Mouse (Mus musculus) lung, embryonic 14.5 days (tissue): ENCODE data around the gene Uqcc2. TPM values are rescaled to one million over a fixed set of nuclear protein-coding genes. Genes with fewer than 3 reads are reported as not detected.
A peak's percentile ranks its signal among the peaks of the same experiment; 100 is the strongest.

ENCODE experiments used
- ATAC-seq: fragments of 200-750 bp; cut with Nextera tagmentation; 2 replicates; pipeline ENCODE4 v1.8.0; 2017; ENCODE audit warnings: mild to moderate bottlenecking, moderate TSS enrichment, moderate library complexity; ENCODE audit not compliant: insufficient read depth
- DNase-seq: peaks from one replicate; pipeline ENCODE4 v3.0.0-alpha.2; 2015
- H3K27ac ChIP-seq: fragments of 300-500 bp; sonication (generic); 2 replicates; pipeline ENCODE4 v1.5.1; 2014; ENCODE audit warnings: low read depth, mild to moderate bottlenecking, moderate library complexity
- H3K27me3 ChIP-seq: fragments of 300-500 bp; sonication (generic); 2 replicates; pipeline ENCODE4 v1.6.1; 2014; ENCODE audit warnings: low read length, control low read depth; ENCODE audit not compliant: insufficient read depth
- H3K36me3 ChIP-seq: fragments of 300-500 bp; sonication (generic); 2 replicates; pipeline ENCODE4 v1.6.1; 2014; ENCODE audit warnings: control low read depth; ENCODE audit not compliant: insufficient read depth
- H3K4me1 ChIP-seq: fragments of 300-500 bp; sonication (generic); 2 replicates; pipeline ENCODE4 v1.6.1; 2014; ENCODE audit warnings: antibody characterized with exemption, control low read depth; ENCODE audit not compliant: insufficient read depth
- H3K4me2 ChIP-seq: fragments of 300-500 bp; sonication (generic); 2 replicates; pipeline ENCODE4 v1.6.1; 2014; ENCODE audit warnings: mild to moderate bottlenecking
- H3K4me3 ChIP-seq: fragments of 300-500 bp; sonication (generic); 2 replicates; pipeline ENCODE4 v1.5.1; 2014; ENCODE audit warnings: low read depth, low read length
- H3K9ac ChIP-seq: fragments of 300-500 bp; sonication (generic); 2 replicates; pipeline ENCODE4 v1.6.1; 2014
- H3K9me3 ChIP-seq: fragments of 300-500 bp; sonication (generic); 2 replicates; pipeline ENCODE4 v1.6.1; 2016; ENCODE audit warnings: low read depth, low read length, control low read depth
- CTCF ChIP-seq: IDR thresholded peaks from 2 replicates; pipeline ENCODE4 v1.5.1; 2016; ENCODE audit warnings: antibody characterized with exemption, low read depth
- WGBS: fragments of 180-500 bp; shearing (Covaris S2); extraction: QIAGEN DNeasy Blood & Tissue Kit; methylation state at CpG from one replicate; pipeline ENCODE4 v1.1.7; 2014; 5-methylcytosine and 5-hydroxymethylcytosine counted together
- polyA plus RNA-seq: library from polyadenylated mRNA; unstranded; fragments of >200 nt; fragmentation: Nextera tagmentation; extraction: Ambion mirVana; gene quantifications from 2 replicates; pipeline ENCODE4 v1.2.1, GENCODE M21; 2014

Uqcc2 gene
- polyA plus RNA-seq, 1 experiment from 2014 or later = 315 TPM

DNA sequence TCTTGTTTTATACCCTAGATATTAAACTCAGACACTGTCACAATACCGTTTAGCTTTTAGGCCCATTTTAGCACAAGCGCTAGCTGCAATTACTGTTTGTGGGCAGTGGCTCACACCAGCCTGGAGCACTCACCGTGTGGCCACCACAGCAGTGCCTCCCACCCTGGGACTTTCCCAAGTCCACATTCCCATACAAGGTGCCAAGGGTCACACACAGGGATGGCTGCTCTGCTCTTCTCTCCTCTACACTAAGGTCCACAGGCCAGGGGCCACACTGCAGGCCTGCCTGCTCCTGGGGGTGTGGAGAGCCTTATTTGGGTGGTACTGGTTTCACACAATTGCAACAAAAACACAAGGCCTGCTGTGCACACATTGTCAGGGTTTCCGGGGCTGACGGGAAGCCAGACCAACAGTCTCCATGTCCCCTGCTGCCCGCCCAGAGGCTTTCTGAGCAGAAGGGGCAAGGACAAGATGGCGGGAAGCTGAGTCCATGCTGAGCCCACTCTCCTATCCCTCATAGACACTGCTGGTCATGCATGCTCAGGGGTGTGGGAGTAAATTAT lies 9.8 kb downstream of the Uqcc2 start:
- no peak for ATAC-seq
- Histone ChIP-seq H3K9me3 (no peaks in the 10 kb centered on the region), H3K36me3 (peaks cover 48% of the 10 kb centered on the region), H3K4me3 (no peak overlapping the region), H3K27ac (no peak overlapping the region), H3K27me3 (no peaks in the 10 kb centered on the region), H3K9ac (no peak overlapping the region), H3K4me2 (no peak overlapping the region), H3K4me1 (no peaks in the 10 kb centered on the region)
- WGBS = 86% methylated on average over 7 of the region's 7 CpGs
- no peak for TF ChIP-seq CTCF
- no peak for DNase-seq

DNA sequence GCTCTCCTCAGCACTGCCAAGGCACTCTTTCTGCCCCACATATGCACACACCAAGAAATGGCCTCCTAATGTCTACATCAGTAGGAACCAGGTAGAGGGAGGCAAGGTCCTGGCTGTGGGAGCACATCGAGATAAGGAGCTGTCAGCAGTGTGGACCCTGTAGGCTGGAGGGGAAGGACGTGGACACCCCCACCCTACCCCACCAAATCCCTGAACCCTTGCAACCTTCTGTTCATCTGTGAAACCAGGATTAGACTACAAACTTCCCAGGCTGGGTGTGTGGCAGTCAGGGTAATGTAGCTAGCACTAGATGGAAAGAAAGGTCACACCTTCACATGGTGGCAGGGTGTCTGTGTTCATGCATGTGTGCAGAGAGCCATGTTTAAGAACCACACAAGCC lies 10.6 kb downstream of the Uqcc2 start:
- Histone ChIP-seq H3K4me1 (no peaks in the 10 kb centered on the region), H3K36me3 (peaks cover 48% of the 10 kb centered on the region), H3K4me3 (no peak overlapping the region), H3K4me2 (no peak overlapping the region), H3K9me3 (no peaks in the 10 kb centered on the region), H3K9ac (no peak overlapping the region), H3K27ac (no peak overlapping the region), H3K27me3 (no peaks in the 10 kb centered on the region)
- 88% methylated on average over 2 of the region's 2 CpGs for WGBS
- DNase-seq = no peak
- TF ChIP-seq CTCF = no peak
- ATAC-seq = no peak

DNA sequence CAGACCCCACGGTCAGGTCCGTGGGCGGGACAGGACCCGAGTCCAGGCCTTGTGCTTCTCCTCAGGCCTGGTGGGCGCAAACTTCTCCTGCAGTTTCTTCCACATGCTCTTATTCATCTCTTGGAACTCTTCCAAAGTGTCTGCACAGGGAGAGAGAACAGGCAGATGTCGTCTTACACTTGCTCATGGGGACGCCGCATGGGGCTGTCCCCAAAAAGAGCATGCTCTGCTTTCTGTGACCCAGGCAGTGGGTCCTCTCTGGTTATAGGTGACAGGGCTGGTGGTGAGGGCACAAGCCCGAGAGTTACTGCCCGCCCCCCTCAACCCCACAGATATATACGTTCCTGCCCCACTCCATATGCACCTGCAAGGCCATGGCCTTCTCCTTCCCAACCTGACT lies 11.0 kb downstream of the Uqcc2 start:
- Histone ChIP-seq H3K4me2 (no peak overlapping the region), H3K36me3 (peaks cover 48% of the 10 kb centered on the region), H3K27me3 (no peaks in the 10 kb centered on the region), H3K4me3 (no peak overlapping the region), H3K4me1 (no peaks in the 10 kb centered on the region), H3K9me3 (no peaks in the 10 kb centered on the region), H3K27ac (no peak overlapping the region), H3K9ac (no peak overlapping the region)
- DNase-seq (no peak), ATAC-seq (no peak)
- TF ChIP-seq CTCF = no peak
- 78% methylated on average over 11 of the region's 11 CpGs for WGBS

DNA sequence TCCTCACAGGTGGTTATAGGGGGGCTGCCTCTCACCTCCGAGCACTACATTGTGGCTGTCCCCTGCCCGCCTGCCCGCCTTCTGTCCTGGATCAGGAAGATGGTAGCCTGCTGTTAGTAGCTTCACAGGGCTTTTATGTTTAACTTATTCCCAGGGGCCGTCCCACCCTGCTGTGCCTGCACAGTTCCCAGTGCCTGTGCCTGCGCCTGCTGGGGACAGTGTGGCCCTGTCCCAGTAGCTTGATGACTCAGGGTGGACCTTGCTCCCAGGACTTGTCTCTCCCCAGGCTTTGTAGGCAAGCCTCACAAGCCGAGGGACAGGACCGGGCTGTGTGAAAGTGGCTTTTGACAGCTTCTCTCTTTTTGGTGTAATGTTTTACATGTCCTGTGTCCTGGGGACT lies 11.9 kb downstream of the Uqcc2 start:
- DNase-seq (no peak), ATAC-seq (no peak)
- Histone ChIP-seq H3K27me3 (no peaks in the 10 kb centered on the region), H3K9ac (no peak overlapping the region), H3K9me3 (no peaks in the 10 kb centered on the region), H3K36me3 (peaks cover 46% of the 10 kb centered on the region), H3K27ac (no peak overlapping the region), H3K4me2 (no peak overlapping the region), H3K4me3 (no peak overlapping the region), H3K4me1 (no peaks in the 10 kb centered on the region)
- TF ChIP-seq CTCF = no peak
- 79% methylated on average over 7 of the region's 7 CpGs for WGBS

DNA sequence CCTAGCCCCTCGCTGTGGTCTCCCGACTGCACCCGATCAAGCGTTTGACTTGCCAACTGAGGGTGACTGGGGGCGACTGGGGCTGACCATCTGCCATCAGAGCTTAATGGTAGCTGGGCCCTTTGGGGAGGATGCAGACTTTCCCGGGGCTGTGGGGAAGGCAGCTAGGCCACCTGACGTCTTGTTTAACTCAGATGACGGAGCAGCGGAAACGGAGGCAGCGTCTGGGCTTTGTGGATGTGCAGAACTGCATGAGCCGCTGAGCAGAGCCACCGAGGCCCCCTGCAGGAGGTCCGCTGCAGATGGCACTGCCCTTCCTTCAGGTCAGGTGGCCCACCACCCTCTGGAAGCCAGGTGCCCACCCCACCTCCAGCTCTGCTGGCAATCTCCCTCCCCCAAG lies 12.4 kb downstream of the Uqcc2 start:
- Histone ChIP-seq H3K4me2 (no peak overlapping the region), H3K27me3 (no peaks in the 10 kb centered on the region), H3K4me1 (no peaks in the 10 kb centered on the region), H3K9ac (no peak overlapping the region; the same call in 1 of the 2 replicates), H3K36me3 (peaks cover 46% of the 10 kb centered on the region), H3K4me3 (no peak overlapping the region), H3K27ac (no peak overlapping the region), H3K9me3 (no peaks in the 10 kb centered on the region)
- peak; percentile 43 for TF ChIP-seq CTCF
- WGBS = 43% methylated on average over 14 of the region's 14 CpGs
- ATAC-seq (no peak), DNase-seq (no peak)

DNA sequence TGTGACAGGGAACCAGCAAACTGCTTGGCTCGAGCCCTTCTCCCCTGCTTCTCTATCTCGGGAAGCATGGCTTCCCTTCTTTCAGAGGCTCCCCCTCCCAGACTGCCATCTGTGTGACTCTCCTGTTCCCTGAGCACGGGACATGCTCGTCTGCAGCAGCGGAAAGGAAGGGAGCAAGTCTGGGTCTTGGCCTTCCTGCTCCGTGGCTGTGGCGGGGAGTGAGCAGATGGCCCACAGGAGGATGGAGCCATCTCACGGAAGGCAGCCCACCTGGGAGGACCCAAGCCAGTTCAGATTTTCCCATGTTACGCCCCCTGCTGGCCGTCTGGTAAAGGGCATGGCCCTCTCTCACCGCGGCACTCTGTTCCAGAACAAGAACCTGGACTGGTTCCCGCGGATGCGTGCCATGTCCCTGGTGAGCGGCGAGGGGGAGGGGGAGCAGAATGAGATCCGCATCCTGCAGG lies 13.1 kb downstream of the Uqcc2 start:
- H3K36me3 ChIP-seq = peaks cover 41% of the 10 kb centered on the region
- no peak for ATAC-seq

DNA sequence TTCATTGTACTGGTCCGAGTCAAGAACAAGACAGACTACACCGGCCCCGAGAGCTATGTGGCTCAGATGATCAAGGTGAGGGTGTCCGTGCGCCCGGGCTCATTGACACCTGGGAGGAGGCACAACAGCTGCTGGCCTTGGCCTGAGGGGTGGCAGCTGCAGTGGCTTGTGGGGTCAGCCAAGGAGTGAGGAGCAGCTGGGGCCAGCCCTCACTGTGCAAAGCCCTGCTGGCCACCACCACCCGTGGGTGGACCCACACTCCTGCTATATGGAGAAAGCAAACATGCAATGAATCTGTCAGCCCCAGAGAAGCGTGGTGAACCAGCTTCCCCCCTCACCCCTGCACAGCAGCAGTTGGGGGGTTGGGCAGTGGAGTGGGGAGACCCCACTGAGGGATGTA lies 13.8 kb downstream of the Uqcc2 start:
- H3K4me2 ChIP-seq = no peak overlapping the region
- no peaks in the 10 kb centered on the region for H3K9me3 ChIP-seq
- no peaks in the 10 kb centered on the region for H3K4me1 ChIP-seq
- no peak overlapping the region for H3K4me3 ChIP-seq
- no peak for TF ChIP-seq CTCF
- H3K36me3 ChIP-seq = peaks cover 35% of the 10 kb centered on the region
- no peak overlapping the region for H3K27ac ChIP-seq
- WGBS = 58% methylated on average over 8 of the region's 8 CpGs
- DNase-seq (no peak), ATAC-seq (no peak)
- no peaks in the 10 kb centered on the region for H3K27me3 ChIP-seq
- H3K9ac ChIP-seq = no peak overlapping the region

More for the DNA sequence above, 13.1 kb downstream of the Uqcc2 start:
- Histone ChIP-seq H3K27me3 (no peaks in the 10 kb centered on the region), H3K4me1 (no peaks in the 10 kb centered on the region), H3K9ac (no peak overlapping the region), H3K4me3 (no peak overlapping the region), H3K9me3 (no peaks in the 10 kb centered on the region), H3K4me2 (no peak overlapping the region), H3K27ac (no peak overlapping the region)
- peak; percentile 70 for DNase-seq
- WGBS = 14% methylated on average over 18 of the region's 18 CpGs
- peak; percentile 84 for TF ChIP-seq CTCF

DNA sequence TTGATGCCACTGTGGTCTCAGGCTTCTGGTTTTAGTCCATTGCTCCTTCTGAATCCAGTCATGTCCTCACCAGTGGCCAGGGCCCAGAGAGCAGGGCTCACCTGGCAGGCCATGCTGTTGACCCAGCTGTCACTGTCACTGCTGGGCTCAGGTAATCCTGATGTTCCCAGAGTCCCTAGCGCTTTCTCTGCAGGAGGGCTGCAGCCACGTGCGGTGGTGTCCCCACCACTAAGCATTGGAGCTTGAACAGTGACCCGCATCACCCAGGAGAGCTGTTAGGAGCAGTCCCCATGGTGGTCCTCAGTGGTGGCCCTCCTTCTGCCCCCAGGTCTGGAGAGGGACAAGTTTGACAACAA lies 14.2 kb downstream of the Uqcc2 start:
- Histone ChIP-seq H3K27me3 (no peaks in the 10 kb centered on the region), H3K4me1 (no peaks in the 10 kb centered on the region), H3K9ac (no peak overlapping the region), H3K4me2 (no peak overlapping the region), H3K4me3 (no peak overlapping the region), H3K27ac (no peak overlapping the region), H3K9me3 (no peaks in the 10 kb centered on the region), H3K36me3 (peaks cover 31% of the 10 kb centered on the region)
- ATAC-seq (no peak), DNase-seq (no peak)
- 73% methylated on average over 4 of the region's 4 CpGs for WGBS
- TF ChIP-seq CTCF = no peak
